Mouse (Mus musculus): ENCODE results near the gene Dok3.

Gene Dok3

GRCm38 (mm10) chr13:55555921-55556320 is 26.8 kb upstream of the Dok3 start:
- ChIA-PET CTCF (interaction anchor here in 2 of 4 experiments (0.6 to 1.0 kb wide), 3 partner anchors 20 to 79 kb away, joined by 3 to 4 read pairs (median 3); partner anchors contain the start of gene Ddx41 (in 1 of the 2)), POLR2A (interaction anchor here in 3 of 4 experiments (0.8 to 1.8 kb wide), 6 partner anchors 20 to 182 kb away, joined by 3 to 4 read pairs (median 3); partner anchors contain the start of genes B4galt7 (in 1 of the 3) and Ddx41 (in 1 of the 3))

DNA sequence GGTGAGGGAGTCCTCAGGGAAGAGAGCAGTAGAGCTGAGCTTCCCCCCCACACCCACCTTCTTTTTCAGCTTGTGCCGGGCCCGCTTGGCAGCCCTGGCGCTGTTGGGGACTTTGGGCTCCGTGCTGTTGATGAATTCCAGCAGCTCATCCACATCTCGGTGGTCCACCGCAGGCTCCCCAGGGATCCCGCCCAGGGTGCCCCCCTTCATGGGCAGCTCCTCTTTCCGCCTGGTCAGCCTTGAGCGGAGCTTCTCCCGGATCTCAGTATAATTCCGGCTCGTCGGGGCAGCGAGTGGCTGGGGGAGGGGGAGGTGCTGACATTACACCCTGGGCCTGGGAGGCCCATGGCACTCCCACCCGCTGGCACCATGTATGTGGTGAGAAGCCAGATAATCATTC is 20.0 kb upstream of the Dok3 start:
- POLR2A ChIA-PET = interaction anchor here in 2 of 4 experiments (0.7 to 2.0 kb wide), 5 partner anchors 11 to 26 kb away, joined by 3 to 9 read pairs (median 4); partner anchors contain the start of gene Ddx41 (in 1 of the 2)
- CTCF ChIA-PET = interaction anchor here in 2 of 4 experiments (0.7 to 1.1 kb wide), 2 partner anchors 13 to 216 kb away, joined by 3 to 4 read pairs; partner anchors contain the start of gene Ddx41 (in 1 of the 2)

DNA sequence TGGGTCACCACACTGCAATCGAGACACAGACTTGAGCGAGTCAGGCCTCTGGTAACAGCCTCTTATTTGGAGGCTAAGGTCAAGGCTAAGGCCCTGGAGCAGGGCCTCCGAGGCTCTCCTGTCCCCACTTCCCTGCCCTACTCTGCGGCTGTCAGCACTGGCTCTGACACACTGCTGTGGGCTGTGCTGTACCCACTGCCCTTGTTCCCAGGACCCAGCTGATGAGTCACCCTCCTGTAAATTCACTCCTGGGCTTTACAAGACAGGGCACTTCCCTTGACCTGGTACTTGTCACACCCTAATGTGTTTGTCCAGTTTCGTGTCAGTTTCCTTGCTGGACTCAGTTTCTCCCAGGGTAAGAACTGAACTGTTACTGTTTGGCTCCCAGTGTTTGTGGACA is 19.3 kb upstream of the Dok3 start:
- ChIA-PET CTCF (interaction anchor here in 1 of 4 experiments (1.1 kb wide), 1 partner anchor 12 kb away, joined by 4 read pairs; the partner anchor contains the start of gene Ddx41), POLR2A (interaction anchor here in 2 of 4 experiments (0.7 to 2.0 kb wide), 5 partner anchors 10 to 27 kb away, joined by 3 to 9 read pairs (median 4); partner anchors contain the start of gene Ddx41 (in 1 of the 2))

- POLR2A ChIA-PET = interaction anchor here in 1 of 4 experiments (2.0 kb wide), 1 partner anchor 10 kb away, joined by 9 read pairs; no protein-coding TSS in a partner anchor
- CTCF ChIA-PET = no interaction called here
Measured at GRCm38 (mm10) chr13:55547916-55548315, 18.8 kb upstream of the Dok3 start.

DNA sequence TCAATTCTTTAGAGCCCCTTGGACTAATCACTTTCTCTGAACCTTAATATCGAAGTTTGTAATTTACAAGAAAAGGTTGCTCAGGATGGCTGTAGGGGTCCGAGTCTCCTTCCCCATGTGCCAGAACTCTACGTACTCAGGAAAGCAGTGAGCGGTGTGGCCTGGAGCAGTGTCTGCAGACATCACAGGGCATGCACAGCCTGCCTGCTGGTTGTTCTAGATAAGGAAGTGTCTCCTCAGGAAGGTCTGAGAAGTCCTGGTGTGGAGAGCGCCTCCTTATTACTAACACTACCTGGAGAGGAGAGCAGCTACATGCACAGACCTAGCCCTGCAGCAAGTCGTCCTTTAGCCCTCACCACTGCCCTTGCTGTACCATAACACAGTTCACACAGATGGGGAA is 15.7 kb upstream of the Dok3 start:
- CTCF ChIA-PET = interaction anchor here in 2 of 4 experiments (0.6 to 1.9 kb wide), 3 partner anchors 8 to 83 kb away, joined by 4 to 9 read pairs (median 7); partner anchors contain the start of gene Ddx41 (in 1 of the 2)
- POLR2A ChIA-PET = interaction anchor here in 2 of 4 experiments (0.9 to 1.6 kb wide), 5 partner anchors 8 to 33 kb away, joined by 3 to 5 read pairs (median 5); partner anchors contain the start of gene Ddx41 (in 1 of the 2)

- ChIA-PET POLR2A (interaction anchor here in 2 of 4 experiments (0.6 to 1.6 kb wide), 4 partner anchors 20 to 204 kb away, joined by 3 to 8 read pairs (median 3); no protein-coding TSS in a partner anchor), CTCF (no interaction called here)
Measured at GRCm38 (mm10) chr13:55543447-55543846, 14.4 kb upstream of the Dok3 start.

GRCm38 (mm10) chr13:55542891-55543290 is 13.8 kb upstream of the Dok3 start:
- ChIA-PET POLR2A (interaction anchor here in 3 of 4 experiments (0.6 to 1.6 kb wide), 3 partner anchors 20 to 954 kb away, joined by 3 to 8 read pairs (median 3); no protein-coding TSS in a partner anchor), CTCF (no interaction called here)

GRCm38 (mm10) chr13:55540933-55541332 is 11.8 kb upstream of the Dok3 start:
- POLR2A ChIA-PET = interaction anchor here in 3 of 4 experiments (0.6 to 1.7 kb wide), 7 partner anchors 18 to 373 kb away, joined by 3 to 8 read pairs (median 3); partner anchors contain the start of gene Caml (in 1 of the 3)
- CTCF ChIA-PET = no interaction called here

- ChIA-PET POLR2A (interaction anchor here in 3 of 4 experiments (0.6 to 2.4 kb wide), 43 partner anchors 9 to 778 kb away, joined by 3 to 10 read pairs (median 3); partner anchors contain the start of genes B230219D22Rik (in 2 of the 3), Caml (in 1 of the 3), Fam193b (in 1 of the 3) and Grk6 (in 1 of the 3)), CTCF (interaction anchor here (0.5 to 2.0 kb wide), 31 partner anchors 8 to 209 kb away, joined by 3 to 9 read pairs (median 3); partner anchors contain the start of genes Fam193b (in 1 of the 4) and Grk6 (in 1 of the 4))
Measured at GRCm38 (mm10) chr13:55536194-55537175, 7.4 kb upstream of the Dok3 start, which contains the start of gene Ddx41. Ddx41 (minus strand) TSS chr13:55536658.

DNA sequence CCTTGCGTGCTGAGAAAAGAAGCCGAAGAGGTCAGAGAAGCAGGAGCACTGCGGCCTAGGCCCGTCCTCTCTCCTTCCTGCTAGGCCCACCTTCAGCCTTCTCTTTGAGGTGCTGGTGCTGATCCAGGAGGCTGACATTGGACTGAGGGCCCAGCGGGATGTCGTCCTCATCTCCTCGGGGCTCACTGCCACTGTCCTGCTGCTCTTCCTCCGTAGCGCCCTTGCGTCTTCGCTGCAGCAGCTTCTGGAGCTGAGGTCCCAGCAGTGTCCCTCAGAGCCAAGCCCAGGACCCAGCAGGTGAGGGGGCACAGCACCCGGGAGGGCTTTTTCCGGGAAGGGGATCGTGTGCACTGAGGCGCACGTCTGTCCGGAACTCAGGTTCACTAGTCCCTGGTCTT is 6.7 kb upstream of the Dok3 start:
- ChIA-PET POLR2A (interaction anchor here in 3 of 4 experiments (0.6 to 1.6 kb wide), 35 partner anchors 8 to 777 kb away, joined by 3 to 10 read pairs (median 4); partner anchors contain the start of genes B230219D22Rik (in 2 of the 3), Caml (in 1 of the 3), Fam193b (in 1 of the 3) and Grk6 (in 1 of the 3)), CTCF (interaction anchor here (0.5 to 2.0 kb wide), 23 partner anchors 9 to 208 kb away, joined by 3 to 9 read pairs (median 4); partner anchors contain the start of genes Fam193b (in 1 of the 4) and Grk6 (in 1 of the 4))

DNA sequence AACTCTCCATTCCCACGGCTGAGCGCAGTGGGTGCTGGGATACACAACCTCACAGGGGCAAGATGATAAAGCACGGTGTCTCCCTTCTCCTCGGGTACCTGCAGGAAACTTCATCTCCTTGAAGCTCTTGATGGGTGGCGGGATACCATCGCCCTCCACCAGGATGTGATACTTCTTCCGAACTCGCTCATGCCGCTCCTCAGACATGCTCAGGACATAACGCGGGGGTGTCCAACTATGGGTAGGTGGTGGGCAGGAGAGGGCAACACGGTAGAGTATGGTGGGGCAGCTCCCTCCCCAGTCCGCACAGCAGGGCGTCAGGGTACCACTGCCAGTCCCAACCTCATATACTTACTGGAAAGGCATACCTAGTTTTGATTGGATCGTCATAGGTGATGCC is 6.1 kb upstream of the Dok3 start:
- POLR2A ChIA-PET = interaction anchor here in 2 of 4 experiments (1.4 to 3.2 kb wide), 4 partner anchors 8 to 14 kb away, joined by 3 to 22 read pairs (median 6); no protein-coding TSS in a partner anchor
- CTCF ChIA-PET = interaction anchor here in 2 of 4 experiments (0.6 to 2.0 kb wide), 3 partner anchors 12 to 199 kb away, joined by 4 to 9 read pairs (median 4); no protein-coding TSS in a partner anchor

DNA sequence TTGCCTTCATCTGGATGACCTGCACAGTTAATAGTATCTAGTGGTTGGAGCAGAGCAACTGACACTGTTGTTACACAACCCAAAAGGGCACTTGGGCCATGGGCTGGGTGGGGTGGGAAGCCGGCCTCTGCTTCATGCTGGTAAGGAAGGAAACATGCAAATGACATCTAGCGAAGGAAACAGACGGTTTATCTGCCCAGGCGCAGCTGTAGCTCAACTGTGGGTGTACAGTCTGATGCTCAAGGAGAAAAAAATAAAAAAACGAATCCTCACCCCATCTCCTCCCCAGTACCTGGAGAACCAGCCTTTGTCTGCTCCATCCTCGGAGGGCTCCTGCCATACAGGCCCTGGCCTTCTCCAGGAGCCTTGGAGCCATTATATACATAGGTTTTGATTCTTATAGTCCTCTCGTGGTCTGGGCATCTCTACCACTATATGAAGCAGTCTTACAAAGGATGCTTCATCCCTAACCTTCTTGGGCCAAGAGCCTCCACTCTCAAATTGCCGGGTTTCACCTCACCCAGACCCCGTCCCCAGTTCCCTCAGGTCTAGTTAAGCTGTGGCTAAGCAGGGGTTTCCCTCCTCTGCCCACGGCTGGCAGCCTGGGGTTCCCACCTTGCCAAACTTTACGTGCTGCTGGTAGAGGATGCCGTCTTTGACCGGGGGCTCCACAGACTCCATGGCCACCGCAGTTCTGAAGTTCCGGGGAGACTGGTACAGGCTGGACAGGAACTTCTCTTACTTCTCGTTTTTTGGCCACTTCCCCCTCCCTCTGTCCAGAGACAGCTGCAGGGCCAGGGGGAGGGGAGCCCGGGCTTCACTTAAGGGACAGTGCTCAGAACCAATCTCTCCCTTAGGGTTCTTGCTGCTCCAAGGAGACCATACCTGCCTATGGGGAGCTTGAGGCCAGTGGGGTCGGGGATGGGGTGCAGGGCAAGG is 993 bp downstream of the Dok3 start:
- ChIA-PET CTCF (interaction anchor here in 3 of 4 experiments (0.6 to 1.1 kb wide), 4 partner anchors 9 to 12 kb away, joined by 3 to 4 read pairs (median 3); partner anchors contain the start of gene Ddx41 (in 1 of the 3)), POLR2A (interaction anchor here in 2 of 4 experiments (0.9 to 1.8 kb wide), 7 partner anchors 8 to 198 kb away, joined by 3 to 8 read pairs (median 3); partner anchors contain the start of genes Ddx41 (in 2 of the 2) and Prr7 (in 1 of the 2))

- ChIA-PET POLR2A (interaction anchor here in 2 of 4 experiments (0.9 to 1.8 kb wide), 6 partner anchors 9 to 165 kb away, joined by 3 to 7 read pairs (median 4); partner anchors contain the start of genes Ddx41 (in 2 of the 2) and B230219D22Rik (in 1 of the 2)), CTCF (no interaction called here)
Measured at GRCm38 (mm10) chr13:55527212-55527611, 1.9 kb downstream of the Dok3 start.

GRCm38 (mm10) chr13:55525733-55526553 is 3.2 kb downstream of the Dok3 start:
- POLR2A ChIA-PET = interaction anchor here in 2 of 4 experiments (0.8 to 4.3 kb wide), 8 partner anchors 8 to 167 kb away, joined by 3 to 22 read pairs (median 4); partner anchors contain the start of genes B230219D22Rik (in 1 of the 2) and Ddx41 (in 1 of the 2)

DNA sequence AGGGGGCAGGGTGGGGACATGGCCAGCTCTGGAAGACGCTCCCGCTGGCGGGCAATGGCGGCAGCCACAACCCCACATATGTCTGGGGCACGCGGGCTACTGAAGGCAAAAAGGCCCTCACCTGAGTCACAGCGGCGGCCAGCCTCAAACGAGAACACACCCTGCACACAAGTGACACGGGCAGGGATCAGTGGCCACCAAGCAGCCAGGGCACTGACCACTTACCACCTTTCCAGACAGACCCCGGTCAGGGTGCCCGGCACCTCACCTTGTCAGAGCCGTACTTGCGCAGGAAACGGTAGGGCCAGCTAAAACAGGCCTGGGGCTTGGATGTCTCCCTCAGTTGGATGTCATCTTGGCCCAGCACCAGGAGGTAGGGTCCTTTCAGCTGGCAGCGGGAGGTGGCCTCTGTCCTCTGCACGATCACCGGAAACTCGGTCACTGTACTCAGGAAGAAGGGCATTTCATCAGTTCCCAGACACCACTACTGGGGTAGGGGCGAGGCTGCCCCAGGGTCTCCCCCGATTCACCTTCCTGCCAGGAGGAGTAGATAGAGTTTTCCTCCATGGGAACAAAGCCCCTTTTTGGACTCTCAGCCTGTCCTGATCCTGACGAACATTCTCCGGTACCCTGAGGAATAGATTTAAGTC is 5.0 kb downstream of the Dok3 start:
- CTCF ChIA-PET = interaction anchor here in 1 of 4 experiments (2.4 kb wide), 1 partner anchor 12 kb away, joined by 9 read pairs; the partner anchor contains the start of gene Ddx41
- POLR2A ChIA-PET = interaction anchor here in 3 of 4 experiments (0.6 to 4.3 kb wide), 17 partner anchors 9 to 75 kb away, joined by 3 to 22 read pairs (median 4); partner anchors contain the start of genes Ddx41 (in 2 of the 3) and Pdlim7 (in 1 of the 3)

More at GRCm38 (mm10) chr13:55525733-55526553, 3.2 kb downstream of the Dok3 start:
- CTCF ChIA-PET = interaction anchor here in 3 of 4 experiments (0.6 to 1.7 kb wide), 3 partner anchors 9 to 541 kb away, joined by 5 read pairs; no protein-coding TSS in a partner anchor
